Mouse (Mus musculus) hindbrain, embryonic 13.5 days (tissue): ENCODE measurements around the gene Cad. TPM values are rescaled to one million over a fixed set of nuclear protein-coding genes. Genes with fewer than 3 reads are reported as not detected.
"Not testable (repeated sequence)": the region's sequence is repeated elsewhere in the genome, so short reads cannot be mapped to it uniquely, and the experiment has no call there.

Source experiments
- ATAC-seq: fragments of 200-750 bp; cut with Nextera tagmentation; 2 replicates; pipeline ENCODE4 v1.8.0; 2017; ENCODE audit warnings: moderate TSS enrichment; ENCODE audit not compliant: low FRiP score
- H3K27ac ChIP-seq: fragments of 300-500 bp; sonication (generic); 2 replicates; pipeline ENCODE4 v1.5.1; 2015; ENCODE audit warnings: inconsistent platforms, mild to moderate bottlenecking, moderate library complexity
- H3K27me3 ChIP-seq: fragments of 300-500 bp; sonication (generic); 2 replicates; pipeline ENCODE4 v1.6.1; 2015; ENCODE audit warnings: mild to moderate bottlenecking, inconsistent platforms
- H3K36me3 ChIP-seq: fragments of 300-500 bp; sonication (generic); 2 replicates; pipeline ENCODE4 v1.6.1; 2015; ENCODE audit warnings: mild to moderate bottlenecking, inconsistent platforms
- H3K4me1 ChIP-seq: fragments of 300-500 bp; sonication (generic); replicated peaks from 2 replicates; pipeline ENCODE4 v1.6.1; 2015; ENCODE audit warnings: inconsistent platforms
- H3K4me2 ChIP-seq: fragments of 300-500 bp; sonication (generic); 2 replicates; pipeline ENCODE4 v1.6.1; 2015; ENCODE audit warnings: inconsistent platforms, mild to moderate bottlenecking, moderate library complexity
- H3K4me3 ChIP-seq: fragments of 300-500 bp; sonication (generic); 2 replicates; pipeline ENCODE4 v1.5.1; 2015; ENCODE audit warnings: mild to moderate bottlenecking, inconsistent platforms
- H3K9ac ChIP-seq: fragments of 300-500 bp; sonication (generic); 2 replicates; pipeline ENCODE4 v1.6.1; 2015; ENCODE audit warnings: mild to moderate bottlenecking, inconsistent platforms
- H3K9me3 ChIP-seq: fragments of 300-500 bp; sonication (generic); 2 replicates; pipeline ENCODE4 v1.6.1; 2016; ENCODE audit warnings: inconsistent platforms
- WGBS: fragments of 180-500 bp; shearing (Covaris S2); methylation state at CpG from one replicate; pipeline ENCODE4 v1.1.7; 2015; 5-methylcytosine and 5-hydroxymethylcytosine counted together
- polyA plus RNA-seq: library from polyadenylated mRNA; unstranded; fragments of >200 nt; fragmentation: Nextera tagmentation; extraction: Ambion mirVana; gene quantifications from 2 replicates; pipeline ENCODE4 v1.2.1, GENCODE M21; 2015

Gene Cad
- 13.7 and 14.7 TPM in 2 replicates for polyA plus RNA-seq

DNA sequence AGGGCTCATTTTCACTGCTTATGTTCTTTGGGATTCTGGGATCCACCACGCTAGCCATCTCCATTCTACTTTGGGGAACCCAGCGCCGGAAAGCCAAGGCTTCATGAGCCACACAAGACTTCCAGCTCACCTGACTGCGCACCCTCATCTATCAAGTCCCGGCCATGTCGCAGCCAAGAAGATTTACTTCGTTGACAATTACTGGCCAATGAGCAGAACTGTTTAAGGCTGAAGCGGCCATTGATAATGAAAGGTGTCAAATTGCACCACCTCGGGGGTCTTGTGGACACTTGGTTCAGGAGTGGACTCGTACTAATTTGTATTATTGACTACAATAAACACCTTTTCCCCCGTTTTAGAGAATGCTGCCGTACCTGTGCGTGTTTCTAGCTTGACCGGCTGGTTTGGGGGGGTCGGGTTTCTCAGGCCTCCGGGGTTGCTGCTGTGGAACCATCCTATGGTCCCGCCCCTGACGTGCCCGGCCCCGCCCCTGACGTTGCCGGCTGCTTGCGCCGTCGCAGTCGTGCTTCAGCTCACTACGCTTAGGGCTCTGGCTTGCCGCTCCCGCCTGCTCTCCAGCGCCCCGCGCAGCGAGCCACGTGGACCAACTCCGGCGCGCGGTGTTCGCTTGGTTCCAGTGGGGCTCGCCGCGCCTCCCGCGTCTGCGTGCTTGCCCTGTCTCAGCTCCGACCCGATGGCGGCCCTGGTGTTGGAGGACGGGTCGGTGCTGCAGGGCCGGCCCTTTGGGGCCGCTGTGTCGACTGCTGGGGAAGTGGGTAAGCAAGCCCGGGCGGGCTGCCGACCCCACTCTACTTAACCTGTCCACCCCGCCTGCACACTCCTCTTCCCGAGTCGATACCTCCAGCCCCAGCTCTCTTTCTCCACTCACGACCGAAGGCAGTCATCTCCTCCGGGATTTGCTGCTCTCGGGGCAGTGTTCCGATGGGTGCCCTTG is at the start of gene Cad:
TSS of gene Cad (plus strand) at position 520 of the 955 bp plus-strand sequence.
- WGBS: under 1% methylated on average over 64 of the region's 64 CpGs
- H3K27me3 ChIP-seq: no peaks in the 10 kb centered on the region
- H3K27ac ChIP-seq: peak within 1 kb of the TSS; percentile 83
- peak within 1 kb of the TSS; percentile 94 for H3K4me2 ChIP-seq
- H3K4me1 ChIP-seq: peaks cover 27% of the 10 kb centered on the region
- H3K36me3 ChIP-seq: peaks cover 28% of the 10 kb centered on the region
- H3K9ac ChIP-seq: peak within 1 kb of the TSS; percentile 83
- ATAC-seq: peak; percentile 98
- no peaks in the 10 kb centered on the region for H3K9me3 ChIP-seq
- H3K4me3 ChIP-seq: peak within 1 kb of the TSS; percentile 67

DNA sequence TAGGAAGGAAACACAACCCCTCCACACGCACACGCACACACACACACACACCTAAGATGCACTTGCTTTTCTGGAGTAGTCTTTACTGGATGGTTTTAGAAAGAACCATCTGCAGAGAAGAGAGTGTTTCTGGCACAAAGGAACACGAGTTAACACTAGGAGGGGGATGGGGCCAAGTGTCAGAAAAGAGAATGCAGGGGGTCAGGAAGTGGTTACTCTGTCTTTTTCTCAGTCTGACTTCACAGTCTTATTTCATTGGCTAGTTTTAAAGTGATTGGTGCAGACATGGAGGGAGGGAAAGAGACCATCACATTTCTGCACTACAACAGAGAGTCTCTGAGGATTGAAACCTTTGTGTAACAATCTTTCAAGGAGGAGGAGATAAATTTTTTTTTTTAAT is 41.8 kb upstream of the Cad start:
- no peak overlapping the region for H3K9ac ChIP-seq
- no peaks in the 10 kb centered on the region for H3K36me3 ChIP-seq
- no peaks in the 10 kb centered on the region for H3K9me3 ChIP-seq
- H3K4me2 ChIP-seq: no peak overlapping the region
- no peak overlapping the region for H3K4me3 ChIP-seq
- H3K4me1 ChIP-seq: no peaks in the 10 kb centered on the region
- no peaks in the 10 kb centered on the region for H3K27me3 ChIP-seq
- no peak for ATAC-seq
- WGBS: 76% methylated on average over 3 of the region's 3 CpGs
- H3K27ac ChIP-seq: no peak overlapping the region

DNA sequence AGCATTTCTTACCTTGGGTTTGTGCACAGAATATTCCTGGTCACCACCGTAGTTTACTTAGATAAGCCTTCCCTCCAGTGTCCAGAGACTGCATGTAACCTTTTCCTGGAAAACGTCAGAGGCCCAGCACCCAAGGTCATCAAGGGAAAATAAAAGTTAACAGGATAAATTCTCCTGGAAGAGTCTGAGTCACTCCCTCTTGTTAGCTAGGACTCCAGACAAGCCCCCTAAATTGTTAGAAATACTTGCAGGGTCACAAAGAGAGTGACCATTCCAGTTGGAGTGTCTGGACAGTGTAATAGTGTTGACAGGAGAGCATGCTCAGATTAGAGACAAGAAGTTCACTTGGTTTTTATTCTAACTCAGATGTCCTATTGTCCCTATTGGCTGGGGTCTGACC is 38.7 kb upstream of the Cad start:
- Histone ChIP-seq H3K4me2 (no peak overlapping the region), H3K9me3 (no peaks in the 10 kb centered on the region), H3K4me1 (no peaks in the 10 kb centered on the region), H3K27me3 (no peaks in the 10 kb centered on the region), H3K36me3 (no peaks in the 10 kb centered on the region), H3K9ac (no peak overlapping the region), H3K4me3 (no peak overlapping the region), H3K27ac (no peak overlapping the region)
- WGBS: 85% methylated on average over 2 of the region's 2 CpGs
- ATAC-seq: no peak

DNA sequence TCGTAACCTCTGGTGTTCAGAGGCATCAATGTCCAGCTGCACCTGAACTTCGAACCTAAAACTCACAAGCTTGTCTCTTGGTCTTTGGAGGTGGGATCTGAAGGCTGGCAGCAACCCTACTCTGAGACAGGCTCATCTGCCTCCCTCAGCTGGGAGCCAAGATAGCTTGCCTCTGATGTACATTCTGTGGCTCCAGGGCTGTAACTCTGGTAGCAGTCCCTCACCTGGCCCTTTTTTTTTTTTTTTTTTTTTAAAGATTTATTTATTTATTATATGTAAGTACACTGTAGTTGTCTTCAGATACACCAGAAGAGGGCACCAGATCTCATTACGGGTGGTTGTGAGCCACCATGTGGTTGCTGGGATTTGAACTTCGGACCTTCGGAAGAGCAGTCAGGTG is 32.8 kb upstream of the Cad start:
- not testable (repeated sequence) for H3K36me3 ChIP-seq, H3K27me3 ChIP-seq, H3K4me3 ChIP-seq

DNA sequence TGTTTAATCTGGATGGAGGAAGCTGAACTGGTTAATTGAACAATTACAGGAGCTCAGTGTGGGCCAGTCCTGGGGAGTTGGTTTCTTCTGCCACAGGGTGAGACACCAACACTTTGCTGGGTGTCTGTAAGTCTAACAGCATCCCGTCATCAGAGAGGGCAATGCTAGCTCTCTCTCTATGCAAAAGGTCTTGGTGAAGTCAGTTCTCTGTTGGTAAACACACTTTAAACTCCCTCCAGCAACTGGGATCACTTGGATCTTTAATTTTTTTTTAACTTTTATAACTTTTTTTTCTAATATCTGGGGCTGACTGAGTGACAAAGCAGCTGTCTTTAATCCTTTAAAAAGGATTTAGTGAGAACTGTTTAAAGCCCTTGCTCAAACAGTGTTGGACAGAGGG is 31.9 kb upstream of the Cad start:
- WGBS: 54% methylated on average over 1 of the region's 1 CpGs
- no peak for ATAC-seq

More for the DNA sequence above, 32.8 kb upstream of the Cad start:
- not testable (repeated sequence) for H3K9ac ChIP-seq, H3K9me3 ChIP-seq, H3K4me2 ChIP-seq, H3K4me1 ChIP-seq, ATAC-seq, H3K27ac ChIP-seq
- WGBS: 85% methylated on average over 5 of the region's 5 CpGs

DNA sequence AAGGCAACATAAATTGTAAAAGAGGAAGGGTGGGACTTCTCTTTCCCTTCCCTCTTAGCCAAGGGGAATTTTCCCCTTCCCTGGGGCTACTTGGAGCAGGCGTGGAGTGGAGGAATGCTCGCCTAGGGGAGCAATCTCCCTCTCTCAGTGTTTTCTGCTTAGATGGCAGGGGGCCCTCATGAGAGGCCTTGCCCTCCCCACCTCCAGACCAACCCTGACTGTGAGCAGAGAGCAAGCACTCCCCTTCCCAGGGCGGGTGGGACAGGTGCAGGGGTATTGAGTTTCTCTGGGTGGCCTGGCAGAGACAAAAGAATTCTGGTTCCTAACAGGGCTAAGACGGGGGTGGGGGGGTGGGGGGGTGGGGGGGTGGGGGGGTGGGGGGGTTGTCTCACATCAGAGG is 31.3 kb upstream of the Cad start:
- no peaks in the 10 kb centered on the region for H3K4me1 ChIP-seq
- no peak overlapping the region for H3K9ac ChIP-seq
- H3K36me3 ChIP-seq: no peaks in the 10 kb centered on the region
- H3K27me3 ChIP-seq: no peaks in the 10 kb centered on the region
- no peak for ATAC-seq
- no peak overlapping the region for H3K4me3 ChIP-seq
- H3K9me3 ChIP-seq: no peaks in the 10 kb centered on the region
- no peak overlapping the region for H3K27ac ChIP-seq
- no peak overlapping the region for H3K4me2 ChIP-seq
- 21% methylated on average over 4 of the region's 4 CpGs for WGBS

More for the DNA sequence above, 31.9 kb upstream of the Cad start:
- Histone ChIP-seq H3K4me1 (no peaks in the 10 kb centered on the region), H3K36me3 (no peaks in the 10 kb centered on the region), H3K4me3 (no peak overlapping the region), H3K9me3 (no peaks in the 10 kb centered on the region), H3K9ac (no peak overlapping the region), H3K27me3 (no peaks in the 10 kb centered on the region), H3K27ac (no peak overlapping the region), H3K4me2 (no peak overlapping the region)

DNA sequence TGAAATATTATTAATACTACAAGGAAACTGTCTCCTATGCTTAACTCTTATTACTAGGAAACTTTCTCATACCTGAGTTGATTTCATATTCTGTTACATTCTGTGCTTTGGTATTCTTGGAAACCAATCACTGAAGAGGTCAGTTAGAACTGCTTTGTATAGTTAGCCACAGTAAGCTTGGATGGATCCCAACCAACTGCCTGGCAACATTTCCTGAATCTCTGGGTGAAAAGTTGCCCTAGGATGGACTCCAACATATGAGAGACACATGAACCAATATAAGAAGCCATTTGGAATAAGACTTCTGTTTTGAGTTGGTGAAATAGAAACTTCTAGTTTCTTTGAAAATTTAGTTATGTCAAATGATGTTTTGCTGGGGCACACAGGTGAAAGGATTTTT is 29.9 kb upstream of the Cad start:
- Histone ChIP-seq H3K4me3 (no peak overlapping the region), H3K4me1 (no peaks in the 10 kb centered on the region), H3K9ac (no peak overlapping the region), H3K27ac (no peak overlapping the region), H3K4me2 (no peak overlapping the region), H3K9me3 (no peaks in the 10 kb centered on the region), H3K27me3 (no peaks in the 10 kb centered on the region), H3K36me3 (no peaks in the 10 kb centered on the region)
- ATAC-seq: no peak

DNA sequence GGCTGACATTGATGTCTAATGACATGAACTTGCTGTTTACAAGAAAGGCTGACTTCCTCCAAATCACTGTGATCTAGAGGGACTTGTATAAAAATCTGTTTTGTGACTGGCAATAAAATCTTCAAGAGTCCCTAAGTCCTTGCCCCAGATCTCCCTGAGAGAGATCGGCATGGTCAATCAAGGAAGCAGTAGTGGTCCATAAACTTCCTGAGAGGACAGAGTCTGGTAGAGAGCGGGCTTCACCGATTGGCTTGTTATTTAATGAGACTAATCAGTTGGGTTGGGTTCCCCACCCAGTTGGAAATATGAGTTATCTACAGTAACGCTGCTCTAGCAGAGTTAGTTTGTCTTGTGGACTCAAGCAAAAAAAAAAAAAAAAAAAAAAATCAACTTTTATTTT is 23.7 kb upstream of the Cad start:
- no peaks in the 10 kb centered on the region for H3K4me1 ChIP-seq
- no peak for ATAC-seq
- whole genome bisulfite sequencing: 93% methylated on average over 4 of the region's 4 CpGs
- no peaks in the 10 kb centered on the region for H3K9me3 ChIP-seq
- no peak overlapping the region for H3K4me2 ChIP-seq
- no peak overlapping the region for H3K9ac ChIP-seq
- no peak overlapping the region for H3K4me3 ChIP-seq
- H3K27me3 ChIP-seq: no peaks in the 10 kb centered on the region
- H3K36me3 ChIP-seq: peaks cover 6% of the 10 kb centered on the region
- no peak overlapping the region for H3K27ac ChIP-seq

DNA sequence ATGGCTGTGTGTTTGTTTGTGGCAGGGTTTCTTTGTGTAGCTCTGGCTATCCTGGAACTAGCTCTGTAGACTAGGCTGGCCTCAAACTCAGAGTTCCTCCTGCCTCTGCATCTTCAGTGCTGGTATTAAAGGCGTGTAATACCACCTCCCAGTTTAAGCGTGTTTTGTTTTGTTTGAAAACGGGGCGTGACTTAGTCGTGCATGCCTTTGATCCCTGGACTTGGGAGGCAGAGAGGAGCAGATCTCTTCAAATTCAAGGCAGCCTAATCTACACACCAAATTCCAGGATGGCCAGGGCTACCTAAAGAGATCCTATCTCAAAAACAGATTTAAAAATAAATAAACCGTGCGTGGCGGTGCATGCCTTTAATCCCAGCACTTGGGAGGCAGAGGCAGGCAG is 23.1 kb upstream of the Cad start:
- Histone ChIP-seq H3K9me3 (no peaks in the 10 kb centered on the region), H3K27ac (no peak overlapping the region), H3K4me1 (no peaks in the 10 kb centered on the region), H3K27me3 (no peaks in the 10 kb centered on the region), H3K4me3 (no peak overlapping the region), H3K9ac (no peak overlapping the region), H3K36me3 (peaks cover 12% of the 10 kb centered on the region), H3K4me2 (no peak overlapping the region)
- 89% methylated on average over 8 of the region's 8 CpGs for WGBS
- no peak for ATAC-seq

DNA sequence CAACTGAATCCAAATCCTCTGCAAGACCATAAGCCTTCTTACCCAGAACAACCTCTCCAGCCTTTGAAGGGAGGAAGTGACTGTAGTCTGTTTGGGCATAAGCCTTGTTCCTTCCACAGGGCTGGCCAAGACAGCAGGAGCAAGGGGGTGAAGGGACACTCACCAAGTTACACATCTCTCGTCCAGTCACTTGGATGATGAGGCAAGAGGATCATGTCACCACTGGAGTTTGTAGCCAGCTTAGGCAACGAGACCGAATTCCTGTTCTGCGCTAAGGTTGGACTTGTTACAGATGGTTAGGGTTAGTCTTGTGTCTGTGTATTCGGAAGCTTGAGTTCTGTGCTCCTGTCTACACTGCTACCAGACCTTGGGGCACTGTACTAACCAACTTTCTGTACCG is 19.9 kb upstream of the Cad start:
- Histone ChIP-seq H3K9me3 (no peaks in the 10 kb centered on the region), H3K27ac (no peak overlapping the region), H3K4me2 (no peak overlapping the region), H3K4me3 (no peak overlapping the region), H3K9ac (no peak overlapping the region), H3K4me1 (no peaks in the 10 kb centered on the region), H3K36me3 (peaks cover 44% of the 10 kb centered on the region), H3K27me3 (no peaks in the 10 kb centered on the region)
- WGBS: 90% methylated on average over 6 of the region's 6 CpGs
- ATAC-seq: no peak

DNA sequence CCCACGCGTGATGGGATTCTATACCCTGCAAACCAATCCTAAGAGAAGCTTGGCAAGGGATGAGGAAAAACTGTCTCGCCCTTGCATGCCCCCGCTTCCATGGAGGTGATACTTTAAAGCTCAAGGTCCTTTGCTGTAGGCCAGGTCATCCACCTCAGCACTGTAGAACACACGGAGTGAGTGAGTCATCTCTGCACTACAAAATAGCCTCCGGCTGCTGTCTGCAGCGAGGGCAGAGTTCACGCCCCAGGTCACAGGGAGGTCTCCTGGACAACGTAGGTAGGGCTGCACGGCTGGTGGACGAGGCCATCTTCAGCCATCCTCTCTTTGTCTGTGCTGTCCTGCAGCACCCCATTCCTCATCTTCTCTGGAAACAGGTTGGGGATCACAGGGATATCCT is 18.0 kb upstream of the Cad start:
- 90% methylated on average over 11 of the region's 11 CpGs for WGBS
- H3K4me3 ChIP-seq, ATAC-seq, H3K27me3 ChIP-seq, H3K9ac ChIP-seq, H3K9me3 ChIP-seq, H3K4me2 ChIP-seq, H3K4me1 ChIP-seq, H3K27ac ChIP-seq: not testable (repeated sequence)
- peaks cover 63% of the 10 kb centered on the region for H3K36me3 ChIP-seq

DNA sequence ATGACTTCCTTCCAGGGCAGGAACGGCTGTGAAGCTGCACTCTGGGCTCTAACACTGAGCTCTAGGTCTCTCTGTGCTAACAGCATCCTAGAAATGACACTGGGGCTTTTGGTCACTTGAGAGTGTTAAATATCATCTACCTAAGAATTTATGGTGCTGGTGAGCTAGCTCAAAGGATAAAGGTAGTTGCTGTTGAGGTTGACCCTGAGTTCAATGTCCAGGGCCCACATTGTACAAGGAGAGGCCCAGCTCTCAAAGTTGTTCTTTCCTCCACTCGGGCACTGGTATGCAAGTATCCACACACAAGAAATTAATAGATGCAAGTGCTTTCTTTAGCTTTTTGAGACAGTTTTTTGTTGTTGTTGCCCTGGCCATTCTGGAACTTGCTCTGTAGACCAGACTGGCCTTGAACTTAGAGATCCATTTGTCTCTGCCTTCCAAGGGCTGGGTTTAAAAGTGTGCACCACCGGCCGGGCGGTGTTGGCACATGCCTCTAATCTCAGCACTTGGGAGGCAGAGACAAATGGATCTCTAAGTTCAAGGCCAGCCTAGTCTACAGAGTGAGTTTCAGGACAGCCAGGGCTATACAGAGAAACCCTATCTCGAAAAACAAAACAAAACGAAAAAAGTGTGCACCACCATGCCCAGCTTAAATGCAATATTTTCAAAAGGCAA is 16.3 kb upstream of the Cad start:
- Histone ChIP-seq H3K27ac (no peak overlapping the region), H3K27me3 (no peaks in the 10 kb centered on the region), H3K4me3 (no peak overlapping the region), H3K4me2 (no peak overlapping the region), H3K9ac (no peak overlapping the region), H3K4me1 (no peaks in the 10 kb centered on the region), H3K36me3 (peaks cover 80% of the 10 kb centered on the region), H3K9me3 (no peaks in the 10 kb centered on the region)
- WGBS: 92% methylated on average over 7 of the region's 7 CpGs
- no peak for ATAC-seq

DNA sequence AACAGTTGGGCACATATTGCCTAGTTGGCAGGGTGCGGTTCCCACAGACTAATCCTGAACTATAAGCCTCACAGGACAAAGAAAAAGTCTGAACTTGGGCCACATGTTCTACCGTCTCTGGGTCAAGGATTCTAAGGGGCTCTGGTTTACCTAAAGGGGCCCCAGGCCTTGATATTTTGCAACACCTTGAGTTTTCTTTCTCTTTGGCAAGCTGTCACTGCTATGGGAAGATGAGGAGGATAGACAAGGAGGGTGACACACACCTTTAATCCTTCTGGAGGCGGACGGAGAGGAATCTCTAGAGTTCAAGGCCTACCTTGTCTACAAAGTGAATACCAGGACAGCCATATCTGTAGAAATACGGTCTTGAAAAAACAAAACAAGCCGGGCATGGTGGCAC is 8.2 kb upstream of the Cad start:
- Histone ChIP-seq H3K9ac (no peak overlapping the region), H3K9me3 (no peaks in the 10 kb centered on the region), H3K27ac (no peak overlapping the region), H3K4me1 (peaks cover 18% of the 10 kb centered on the region), H3K4me2 (no peak overlapping the region), H3K36me3 (peaks cover 36% of the 10 kb centered on the region), H3K4me3 (no peak overlapping the region), H3K27me3 (no peaks in the 10 kb centered on the region)
- WGBS: 96% methylated on average over 6 of the region's 6 CpGs
- no peak for ATAC-seq
